8 mouse cellular contexts compared by ENCODE assay signal in genomic region chr15:79028237-79028738, GRCm38 (mm10). TPM values are rescaled to one million over a fixed set of nuclear protein-coding genes. Genes with fewer than 3 reads are reported as not detected.
DNase-seq lines count a peak whose midpoint lies in the region; ATAC-seq lines count a peak whose summit lies in the region.

Gene H1f0 (plus strand): TSS chr15:79028450.

- peak within 1 kb of the TSS; percentile 71 for H3K4me3 ChIP-seq in hindbrain, embryonic 12.5 days

- no peaks in the 10 kb centered on the region for H3K36me3 ChIP-seq in hindbrain, embryonic 12.5 days

- peak within 1 kb of the TSS; percentile 99 for H3K9ac ChIP-seq in hindbrain, embryonic 12.5 days

- H3K27ac ChIP-seq in hindbrain, embryonic 12.5 days, result peak within 1 kb of the TSS; percentile 98

- peak; percentile 96 for DNase-seq in NIH3T3 (ENCODE audit: low read depth)
- peak; percentile 95 for DNase-seq in cerebellum, adult 9-11 months
- peak; percentile 84 to 90 for DNase-seq in frontal cortex, postnatal 14 days (ENCODE audit: low spot score in 2 of 2)
- peak; percentile 92 to 94 for DNase-seq in layer of hippocampus, postnatal 14 days (ENCODE audit: low spot score in 2 of 2)
- peak; percentile 97 for DNase-seq in lung, postnatal 10 days
- peak; percentile 99 for DNase-seq in ovary, postnatal 14 days (ENCODE audit: low spot score)
- DNase-seq in thymus, postnatal 10 days (ENCODE audit: low spot score in 2 of 2), result peak; percentile 76 to 88

- H3K4me2 ChIP-seq in hindbrain, embryonic 12.5 days (replicated peaks), result peak within 1 kb of the TSS; percentile 99

- peaks cover 8% of the 10 kb centered on the region for H3K27me3 ChIP-seq in hindbrain, embryonic 12.5 days

- peaks cover 45% of the 10 kb centered on the region for H3K4me1 ChIP-seq in hindbrain, embryonic 12.5 days

- H3K9me3 ChIP-seq in hindbrain, embryonic 12.5 days (replicated peaks), result no peaks in the 10 kb centered on the region

- peak; percentile 70 for ATAC-seq in hindbrain, embryonic 12.5 days (ENCODE audit: low FRiP score)

- WGBS in hindbrain, embryonic 12.5 days, result under 1% methylated on average over 42 of the region's 58 CpGs

RNA-seq across cellular contexts. Expression of gene H1f0, which starts in this region (rescaled TPM):
- 456 and 488 TPM in 2 replicates for polyA plus RNA-seq in hindbrain, embryonic 12.5 days (2016; fragmentation: Nextera tagmentation; extraction: Ambion mirVana)
- total RNA-seq in layer of hippocampus, postnatal 14 days (2021), result 10 to 100 TPM; 88.8 to 94.3 TPM

Comparison
In these comparisons a context has a peak if more than half of its experiments do, and no peak if none do; other contexts are left out.
1. Peak in every context shown above with its lines: DNase-seq, ATAC-seq, H3K4me3 ChIP-seq and H3K27ac ChIP-seq.